Mouse (Mus musculus) adrenal gland, adult 8-10 months (tissue): ENCODE results near the gene Luzp4. TPM values are rescaled to one million over a fixed set of nuclear protein-coding genes. Genes with fewer than 3 reads are reported as not detected.
"Not testable (repeated sequence)": the region's sequence is repeated elsewhere in the genome, so short reads cannot be mapped to it uniquely, and the experiment has no call there.

Experiments used
- DNase-seq: peaks from one replicate; pipeline ENCODE4 v3.0.0; 2022
- total RNA-seq, 4 experiments: library from RNA; stranded (reverse); gene quantifications; 2 replicates each; pipeline ENCODE4 v1.2.4; 2022

The Luzp4 gene
- total RNA-seq, result not detected

- not testable (repeated sequence) for DNase-seq
These were observed at the start of gene Luzp4 for GRCm38 (mm10) chrX:148857340-148857739. Luzp4 (plus strand) TSS chrX:148857640.

GRCm38 (mm10) chrX:148841801-148842200 lies 15.6 kb upstream of the Luzp4 start:
- peak; percentile 66 for DNase-seq

Other genes with a start within 250 kb of the Luzp4 start
- gene Gm8334, start 242.5 kb upstream of the Luzp4 start, total RNA-seq, result not detected
- gene Gm15127, start 194.0 kb upstream of the Luzp4 start, total RNA-seq, result not detected
- gene Ott, start 216.6 kb downstream of the Luzp4 start, total RNA-seq, result not detected